Mouse (Mus musculus): ENCODE measurements around the gene Lingo2.

Lingo2 gene

DNA sequence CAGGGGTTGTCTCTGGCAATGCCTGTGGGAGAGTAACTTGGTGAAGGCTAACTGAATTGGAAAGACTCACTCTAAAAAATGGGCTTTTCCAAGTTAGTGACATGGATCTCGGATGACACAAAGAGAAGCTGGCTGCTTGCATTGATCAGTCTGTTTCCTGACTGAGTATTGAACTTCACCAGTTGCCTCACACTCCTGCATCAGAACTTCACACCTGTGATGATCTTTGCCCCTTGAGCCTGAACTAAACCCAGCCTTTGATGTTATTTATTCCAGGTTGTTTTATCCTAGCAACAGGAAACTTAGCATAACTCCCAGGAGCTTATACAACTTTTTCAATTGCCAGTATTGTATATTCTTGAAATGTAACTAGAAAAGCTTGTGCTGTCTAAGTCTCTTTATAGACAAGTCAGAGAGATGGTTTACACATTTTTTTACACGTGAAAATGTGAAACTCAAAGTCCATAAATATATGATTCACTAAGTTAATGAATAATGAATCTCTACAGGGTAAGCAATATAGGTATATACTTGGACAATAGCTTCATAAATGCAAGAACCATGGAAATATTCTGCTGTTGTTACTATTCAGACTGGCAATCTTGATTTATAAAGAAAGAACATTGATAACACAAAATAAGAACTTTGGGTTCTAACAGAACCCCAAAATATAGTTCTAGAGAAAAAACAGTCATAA is 410.7 kb downstream of the Lingo2 start:
- no peak for DNase-seq (ENCODE audit: low spot score)

GRCm38 (mm10) chr4:36533895-36534294 is 417.7 kb downstream of the Lingo2 start:
- DNase-seq (ENCODE audit: low spot score) = no peak

DNA sequence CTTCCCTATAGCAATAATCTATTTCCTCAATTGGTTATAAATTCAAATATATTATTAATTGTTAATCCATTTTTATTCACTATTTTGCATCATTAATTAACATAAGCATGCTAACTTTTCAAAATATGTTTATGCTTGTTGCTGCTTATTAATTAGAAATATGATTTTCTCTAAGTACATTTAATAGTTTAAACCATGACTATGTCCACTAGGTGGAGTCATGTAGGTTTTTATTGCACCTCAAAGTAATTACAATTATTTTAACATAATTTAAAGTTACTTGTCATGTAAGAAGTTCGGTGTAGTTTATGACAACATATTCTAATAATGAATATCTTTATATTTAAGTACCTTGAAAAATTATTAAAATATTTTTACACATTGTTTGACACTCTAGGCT is 461.3 kb downstream of the Lingo2 start:
- DNase-seq (ENCODE audit: low spot score) = no peak

DNA sequence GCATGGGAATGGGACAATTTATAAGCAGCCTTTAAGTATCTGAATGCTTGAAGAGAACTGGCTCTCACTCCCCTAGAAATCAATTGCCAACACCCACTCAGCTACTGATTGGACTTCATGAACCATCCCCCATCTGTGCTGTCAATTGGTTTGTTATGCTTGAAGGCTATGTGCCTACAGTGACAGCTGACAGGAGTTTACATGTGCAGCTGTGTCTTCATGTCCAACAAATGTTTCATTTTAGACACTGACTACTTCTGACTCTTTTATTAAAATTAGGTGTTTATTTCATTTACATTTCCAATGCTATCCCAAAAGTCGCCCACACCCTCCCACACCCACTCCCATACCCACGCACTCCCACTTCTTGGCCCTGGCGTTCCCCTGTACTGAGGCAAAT is 516.3 kb downstream of the Lingo2 start:
- no peak for DNase-seq (ENCODE audit: low spot score)

DNA sequence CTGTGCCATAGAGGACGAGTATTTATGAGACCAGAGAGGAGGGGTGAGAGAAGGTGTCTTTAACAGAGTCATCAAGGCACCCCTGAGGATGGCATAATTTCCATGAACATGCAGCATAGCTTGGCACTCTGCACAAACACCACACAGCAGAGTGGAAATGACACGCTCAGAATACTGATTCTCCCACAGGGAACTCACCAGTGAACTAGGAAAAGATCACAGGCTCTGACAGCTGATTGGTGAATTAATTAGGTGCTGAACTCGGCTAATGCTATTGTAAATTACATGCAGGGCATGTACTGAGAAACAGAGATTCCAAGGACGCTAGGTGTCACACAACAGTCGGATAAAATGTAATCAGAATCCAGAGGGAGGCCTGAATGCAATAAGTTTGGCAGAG is 525.4 kb downstream of the Lingo2 start:
- DNase-seq (ENCODE audit: low spot score) = no peak

- no peak for DNase-seq (ENCODE audit: low spot score)
These were observed 544.2 kb downstream of the Lingo2 start for GRCm38 (mm10) chr4:36407350-36407749.

DNA sequence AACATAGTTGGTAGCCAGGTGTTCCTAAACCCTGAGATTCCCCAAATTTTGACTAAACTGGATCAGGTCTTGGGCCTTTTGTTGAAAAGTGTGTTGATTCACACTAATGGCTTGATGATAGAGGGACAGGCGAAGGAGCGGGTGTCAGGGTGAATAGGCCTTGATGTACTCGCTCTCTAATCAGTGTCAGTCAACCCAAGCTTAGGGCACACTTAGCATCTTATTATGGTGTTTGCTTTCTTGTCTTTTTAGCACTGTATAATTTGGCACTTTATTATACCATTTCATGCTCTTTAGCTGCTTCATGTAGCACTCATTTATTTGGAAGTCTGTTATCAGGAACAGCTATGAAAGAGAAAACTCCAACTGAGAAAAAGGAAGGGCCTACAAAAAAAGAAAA is 582.6 kb downstream of the Lingo2 start:
- no peak for DNase-seq (ENCODE audit: low spot score)

GRCm38 (mm10) chr4:36354401-36354800 is 597.1 kb downstream of the Lingo2 start:
- no peak for DNase-seq (ENCODE audit: low spot score)

- DNase-seq (ENCODE audit: low spot score) = no peak
These were observed 619.8 kb downstream of the Lingo2 start for GRCm38 (mm10) chr4:36331741-36332140.

DNA sequence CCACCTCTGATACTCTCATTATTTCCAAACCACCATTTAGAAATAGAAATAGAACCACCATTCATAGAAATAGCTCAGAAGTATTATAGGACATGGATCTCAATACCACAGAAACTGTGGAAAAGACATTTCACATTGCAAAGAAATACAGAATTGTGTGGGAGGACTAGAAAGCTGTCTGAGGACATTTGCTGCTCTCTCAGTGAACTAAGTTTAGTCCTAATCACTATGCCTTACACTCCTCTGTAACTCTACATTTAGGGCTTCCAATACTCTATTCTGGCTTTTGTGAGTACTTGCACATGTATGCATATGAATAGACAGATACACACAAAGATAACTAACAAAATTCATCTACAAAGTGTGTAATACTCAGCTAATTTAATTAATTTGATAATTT is 625.9 kb downstream of the Lingo2 start:
- DNase-seq (ENCODE audit: low spot score) = no peak

DNA sequence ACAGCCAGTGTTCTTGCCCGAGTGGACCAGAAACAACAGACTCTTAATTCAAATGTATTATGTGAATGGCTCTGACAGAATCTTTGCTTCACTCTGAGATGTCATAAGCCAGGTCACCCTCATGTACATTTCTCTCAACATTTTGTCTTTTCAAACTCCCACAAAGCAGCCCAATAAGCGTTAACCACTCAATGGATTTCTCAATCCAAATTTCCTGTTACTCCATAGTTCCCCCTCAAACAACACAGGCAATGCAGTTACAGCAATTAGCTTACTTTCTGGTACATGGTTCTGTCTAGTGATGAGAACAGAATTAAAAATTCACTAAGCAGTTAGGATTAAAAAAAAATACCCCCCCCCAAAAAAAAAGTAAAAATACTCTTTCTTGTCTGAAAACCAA is 638.5 kb downstream of the Lingo2 start:
- no peak for DNase-seq (ENCODE audit: low spot score)

DNA sequence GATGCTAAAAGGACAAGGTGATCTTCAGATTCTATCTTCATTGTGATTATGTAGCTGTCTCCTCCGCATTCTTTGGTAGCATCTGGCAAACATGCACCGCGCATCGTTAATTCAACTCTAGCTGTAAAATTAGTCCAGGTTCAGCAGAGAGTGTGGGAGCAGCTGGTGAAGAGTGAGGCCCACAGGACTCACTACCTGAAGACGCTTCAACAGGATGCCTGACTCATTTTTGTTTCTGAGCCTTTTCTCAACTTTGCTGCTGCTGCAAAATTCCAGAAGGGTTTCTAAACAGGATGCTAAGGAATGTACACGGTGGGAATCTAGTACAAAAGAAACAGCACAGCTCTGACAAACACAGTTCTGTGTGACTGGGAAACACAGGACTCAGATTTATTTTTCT is 640.1 kb downstream of the Lingo2 start:
- DNase-seq (ENCODE audit: low spot score) = no peak

- DNase-seq (ENCODE audit: low spot score) = no peak
These were observed 646.3 kb downstream of the Lingo2 start for GRCm38 (mm10) chr4:36305228-36305627.

DNA sequence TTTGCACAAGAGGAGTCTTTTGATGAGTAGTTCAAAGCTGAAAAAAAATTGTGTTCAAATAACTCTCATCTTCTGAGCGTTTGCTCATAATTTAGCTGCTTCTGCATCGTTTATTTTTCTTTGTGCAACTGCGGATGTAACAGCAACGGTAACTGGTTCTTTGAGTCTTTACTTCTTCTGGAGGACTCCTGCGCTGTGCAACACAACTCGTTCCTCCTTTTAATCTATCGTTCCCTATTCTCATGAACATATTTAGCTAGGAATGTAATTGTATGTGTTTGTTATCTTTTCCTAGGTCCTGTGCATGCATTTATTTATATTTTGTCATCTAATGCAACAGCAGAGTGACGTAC is 661.9 kb downstream of the Lingo2 start:
- DNase-seq (ENCODE audit: low spot score) = no peak

DNA sequence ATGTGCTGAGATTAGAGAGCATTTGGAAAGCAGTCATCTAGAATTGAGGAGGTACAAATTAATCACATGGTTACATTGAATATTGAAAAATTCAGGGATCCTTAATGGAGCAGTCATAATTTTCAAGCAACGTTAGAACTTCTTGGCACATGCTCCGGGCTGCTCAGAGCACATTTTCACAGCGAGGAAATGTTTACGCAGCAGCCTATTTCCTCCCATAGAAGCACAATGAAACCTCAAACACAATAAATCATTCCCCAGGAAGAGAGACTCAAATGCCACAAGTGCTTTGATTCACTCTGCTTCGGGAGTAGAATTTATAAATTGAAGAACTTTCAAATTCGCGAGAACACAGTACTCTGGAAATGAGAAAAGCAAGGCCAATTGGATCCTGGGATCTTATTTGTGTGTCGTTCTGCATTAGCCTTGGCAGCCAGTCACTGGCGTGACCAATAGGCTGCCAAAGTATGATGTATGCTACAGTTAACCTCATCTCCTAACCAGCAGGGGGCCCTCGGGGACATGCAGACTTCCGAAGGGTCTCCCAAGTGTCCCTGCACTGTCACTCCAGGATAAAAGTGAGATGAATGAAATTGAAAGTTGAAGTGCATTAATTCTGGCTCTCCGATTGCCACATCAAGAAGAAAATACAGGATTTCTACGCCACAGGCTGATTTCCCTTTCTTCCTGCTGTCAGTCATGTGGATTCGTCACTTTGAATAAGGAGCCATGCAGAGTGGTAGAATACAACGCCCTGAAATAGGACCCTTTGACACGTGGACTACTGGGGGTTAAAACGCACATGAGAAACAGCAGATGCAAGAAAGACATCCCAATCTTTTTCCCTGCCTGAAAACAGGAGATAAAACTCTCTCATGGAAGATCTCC is 662.5 kb downstream of the Lingo2 start:
- peak; percentile 13 for DNase-seq (ENCODE audit: low spot score)

DNA sequence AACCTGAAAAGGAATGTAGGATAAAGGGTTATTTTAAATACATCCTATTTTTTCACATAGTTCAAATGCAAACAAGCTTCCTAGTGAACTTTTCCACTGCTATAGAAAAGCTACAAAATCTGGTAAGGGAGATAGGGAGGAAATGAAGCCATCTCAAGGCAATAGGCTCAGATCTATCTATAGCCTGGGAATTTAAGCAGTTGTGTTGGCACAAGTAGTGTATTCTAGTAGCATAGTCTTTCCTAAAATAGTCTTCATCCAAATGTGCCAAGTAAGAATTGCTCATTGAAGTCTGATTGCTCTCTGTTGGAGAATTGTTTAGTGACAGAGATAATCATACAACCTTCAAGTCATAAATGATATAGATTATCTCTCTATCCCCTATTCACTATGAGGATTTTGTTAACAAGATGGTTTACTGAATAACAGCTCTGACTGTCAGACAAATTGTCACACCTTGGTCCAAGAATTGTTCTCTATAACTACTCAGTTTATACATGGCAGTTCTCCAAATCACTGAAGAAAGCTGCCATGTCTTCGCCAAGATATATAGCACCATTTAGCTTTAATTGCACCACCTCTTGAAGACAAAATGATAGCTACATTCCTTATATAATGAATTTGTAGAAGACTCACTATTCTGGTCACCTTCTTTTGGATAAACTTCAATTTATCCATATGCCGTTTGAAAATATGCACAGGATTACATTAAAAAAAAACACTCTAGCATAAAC is 688.9 kb downstream of the Lingo2 start:
- DNase-seq (ENCODE audit: low spot score) = no peak

GRCm38 (mm10) chr4:36186231-36186922 is 765.2 kb downstream of the Lingo2 start:
- DNase-seq (ENCODE audit: low spot score) = peak; percentile 2

DNA sequence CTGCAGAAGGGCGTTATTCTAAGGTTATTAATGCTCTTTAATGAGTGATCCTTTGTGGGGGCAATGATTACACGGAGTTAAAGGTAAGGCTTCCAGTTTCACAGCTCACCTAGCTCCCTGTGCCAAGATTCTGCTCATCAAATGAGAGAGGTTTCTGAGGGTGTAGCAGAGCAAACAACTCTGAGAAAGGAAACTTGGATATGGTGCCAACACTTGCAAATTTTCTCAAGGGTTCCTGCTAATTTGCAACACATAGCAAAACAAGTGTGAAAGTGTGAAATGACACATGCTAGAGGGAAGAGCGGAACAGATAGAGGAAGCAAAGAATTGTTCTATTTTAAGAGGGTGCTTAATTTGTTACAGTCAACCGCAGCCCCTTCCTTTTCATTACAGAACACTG is 767.9 kb downstream of the Lingo2 start:
- no peak for DNase-seq (ENCODE audit: low spot score)

GRCm38 (mm10) chr4:36170099-36170498 is 781.4 kb downstream of the Lingo2 start:
- no peak for DNase-seq (ENCODE audit: low spot score)

DNA sequence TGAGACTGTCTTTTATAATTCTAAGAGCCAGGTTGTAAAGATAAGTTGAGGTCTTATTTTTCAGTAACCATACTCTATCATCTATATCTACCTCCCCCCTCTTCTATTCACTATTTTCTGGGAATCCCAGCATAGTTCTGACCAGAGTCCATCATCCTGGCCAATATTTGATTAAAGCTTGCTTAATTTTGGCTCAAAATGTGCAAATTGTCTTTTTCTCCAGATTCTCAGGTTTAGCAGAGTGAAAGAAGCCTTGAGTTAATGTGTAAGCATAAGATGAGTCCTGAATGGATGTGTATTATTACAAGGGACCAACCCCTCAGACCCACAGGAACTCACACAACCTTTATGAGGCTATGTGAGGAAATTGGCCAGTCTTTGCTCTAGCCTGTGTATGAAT is 820.2 kb downstream of the Lingo2 start:
- DNase-seq (ENCODE audit: low spot score) = no peak

DNA sequence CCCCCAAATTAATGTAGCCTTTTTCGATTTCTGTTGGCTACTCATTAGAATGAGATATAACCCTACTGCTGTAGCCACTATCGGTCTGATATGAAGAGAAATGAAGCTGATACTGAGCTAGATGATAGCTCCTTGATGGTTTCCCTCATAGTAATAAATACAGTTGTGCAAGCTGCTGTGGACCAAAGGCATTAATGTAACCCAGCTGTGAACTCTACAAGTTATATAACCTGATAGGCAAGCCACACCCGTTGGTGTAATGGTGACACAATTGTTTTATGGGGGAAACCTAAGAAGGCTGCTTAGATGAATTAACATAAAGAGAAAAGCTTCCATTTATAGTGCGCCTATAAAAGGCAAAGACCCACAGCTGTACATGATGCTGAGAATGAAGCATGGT is 856.1 kb downstream of the Lingo2 start:
- DNase-seq (ENCODE audit: low spot score) = no peak

GRCm38 (mm10) chr4:36081095-36081852 is 870.3 kb downstream of the Lingo2 start:
- DNase-seq (ENCODE audit: low spot score) = no peak
